Mouse (Mus musculus) olfactory bulb, adult 2 months (tissue): ENCODE data around the gene Tmem86b. TPM values are rescaled to one million over a fixed set of nuclear protein-coding genes. Genes with fewer than 3 reads are reported as not detected.

Experiments
- H3K27ac ChIP-seq: fragments of 200-500 bp; 2 replicates; pipeline ENCODE4 v1.5.1; 2012; ENCODE audit warnings: low read depth, low read length; ENCODE audit not compliant: insufficient read depth
- H3K4me1 ChIP-seq: fragments of 200-500 bp; 2 replicates; pipeline ENCODE4 v1.6.1; 2012; ENCODE audit warnings: low read length; ENCODE audit not compliant: control insufficient read depth, insufficient read depth
- H3K4me3 ChIP-seq: fragments of 200-500 bp; 2 replicates; pipeline ENCODE4 v1.5.1; 2012; ENCODE audit warnings: mild to moderate bottlenecking, low read depth, low read length, moderate library complexity; ENCODE audit not compliant: insufficient read depth
- CTCF ChIP-seq: fragments of 200-500 bp; IDR thresholded peaks from 2 replicates; pipeline ENCODE4 v1.5.1; 2012; ENCODE audit warnings: low read depth, mild to moderate bottlenecking, low read length, moderate library complexity; ENCODE audit not compliant: insufficient read depth
- POLR2A ChIP-seq: fragments of 200-500 bp; IDR thresholded peaks from 2 replicates; pipeline ENCODE4 v1.6.1; 2012; ENCODE audit warnings: mild to moderate bottlenecking, low read depth, low read length, moderate library complexity; ENCODE audit not compliant: insufficient read depth
- WGBS: fragments of 180-500 bp; shearing (Covaris S2); methylation state at CpG from one replicate; pipeline ENCODE4 v1.1.7; 2018; 5-methylcytosine and 5-hydroxymethylcytosine counted together
- polyA plus RNA-seq: library from polyadenylated mRNA; stranded (reverse); fragments of >200 nt; gene quantifications from 2 replicates; pipeline ENCODE4 v1.2.4, GENCODE M21; 2012; ENCODE audit warnings: low replicate concordance; ENCODE audit not compliant: missing spikeins, insufficient read depth, insufficient read length

Tmem86b gene
- polyA plus RNA-seq, 1 experiment, result not detected

- 57% methylated on average over 2 of the region's 2 CpGs for WGBS
- H3K27ac ChIP-seq, result peak overlapping the region; percentile 32; the same call in 1 of the 2 replicates
Observed at GRCm38 (mm10) chr7:4654221-4654620, 23.0 kb upstream of the Tmem86b start.

DNA sequence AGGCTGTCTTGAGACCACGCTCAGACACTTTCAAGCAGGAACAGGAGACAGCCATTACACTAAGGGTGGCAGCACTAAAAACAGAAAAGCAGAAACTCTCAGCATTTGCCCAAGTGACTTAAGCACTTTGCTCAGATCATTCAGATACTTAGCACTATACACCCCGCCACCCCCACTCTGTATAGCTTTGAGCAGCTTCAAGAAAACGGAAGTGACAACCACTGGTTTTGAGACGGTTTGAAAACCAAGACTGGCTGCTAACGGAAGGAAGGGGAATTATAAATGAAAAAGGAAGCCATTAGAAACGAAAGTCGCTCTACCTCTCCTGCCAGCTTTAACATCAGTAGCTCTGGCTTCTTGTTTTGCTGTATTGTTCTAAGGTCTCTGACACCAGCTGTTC is 22.6 kb upstream of the Tmem86b start:
- Histone ChIP-seq H3K4me3 (no peak overlapping the region), H3K4me1 (peaks cover 28% of the 10 kb centered on the region), H3K27ac (peak overlapping the region; percentile 32; the same call in 1 of the 2 replicates)
- 58% methylated on average over 7 of the region's 7 CpGs for WGBS
- TF ChIP-seq CTCF (no peak), POLR2A (no peak)

More at GRCm38 (mm10) chr7:4654221-4654620, 23.0 kb upstream of the Tmem86b start:
- no peak overlapping the region for H3K4me3 ChIP-seq
- peaks cover 28% of the 10 kb centered on the region for H3K4me1 ChIP-seq
- TF ChIP-seq CTCF (no peak), POLR2A (no peak)

- Histone ChIP-seq H3K4me3 (no peak overlapping the region), H3K27ac (no peak overlapping the region), H3K4me1 (peaks cover 28% of the 10 kb centered on the region)
- TF ChIP-seq CTCF, result no peak
- TF ChIP-seq POLR2A, result no peak
- WGBS, result 81% methylated on average over 5 of the region's 5 CpGs
Observed at GRCm38 (mm10) chr7:4653351-4653750, 22.1 kb upstream of the Tmem86b start.

- 87% methylated on average over 5 of the region's 5 CpGs for WGBS
- TF ChIP-seq CTCF, result no peak
- no peak for TF ChIP-seq POLR2A
- Histone ChIP-seq H3K4me3 (no peak overlapping the region), H3K27ac (no peak overlapping the region), H3K4me1 (peaks cover 26% of the 10 kb centered on the region)
Observed at GRCm38 (mm10) chr7:4652726-4653125, 21.5 kb upstream of the Tmem86b start.

DNA sequence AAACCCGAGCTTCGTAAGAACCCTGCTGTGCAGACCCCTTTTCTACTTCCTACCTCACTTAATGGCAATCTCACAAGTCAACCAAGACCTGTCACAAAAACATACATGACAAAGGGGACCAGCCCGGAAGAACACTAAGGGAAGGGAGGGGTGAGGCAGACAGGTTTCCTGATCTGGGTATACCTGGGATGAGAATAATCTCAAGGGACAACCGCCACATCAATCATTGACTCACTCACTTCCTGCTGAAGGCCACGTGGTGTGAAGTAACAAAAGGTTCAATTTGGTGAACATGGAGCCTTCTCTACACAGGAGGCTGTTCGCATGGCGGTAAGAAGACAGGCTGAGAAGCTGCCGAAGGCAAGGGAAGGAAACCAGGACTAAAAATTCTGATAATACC is 20.4 kb upstream of the Tmem86b start:
- peaks cover 25% of the 10 kb centered on the region for H3K4me1 ChIP-seq

GRCm38 (mm10) chr7:4647992-4648391 is 16.8 kb upstream of the Tmem86b start:
- Histone ChIP-seq H3K27ac (no peak overlapping the region), H3K4me3 (no peak overlapping the region), H3K4me1 (peaks cover 18% of the 10 kb centered on the region)
- TF ChIP-seq POLR2A (no peak), CTCF (no peak)
- WGBS, result 80% methylated on average over 2 of the region's 2 CpGs

More for the DNA sequence above, 20.4 kb upstream of the Tmem86b start:
- Histone ChIP-seq H3K4me3 (no peak overlapping the region), H3K27ac (no peak overlapping the region)
- 72% methylated on average over 8 of the region's 8 CpGs for WGBS
- TF ChIP-seq POLR2A (no peak), CTCF (no peak)

- no peak overlapping the region for H3K4me3 ChIP-seq
- 67% methylated on average over 6 of the region's 6 CpGs for WGBS
- H3K27ac ChIP-seq, result no peak overlapping the region
- peaks cover 14% of the 10 kb centered on the region for H3K4me1 ChIP-seq
- TF ChIP-seq POLR2A (no peak), CTCF (no peak)
Observed at GRCm38 (mm10) chr7:4647291-4647690, 16.1 kb upstream of the Tmem86b start.

DNA sequence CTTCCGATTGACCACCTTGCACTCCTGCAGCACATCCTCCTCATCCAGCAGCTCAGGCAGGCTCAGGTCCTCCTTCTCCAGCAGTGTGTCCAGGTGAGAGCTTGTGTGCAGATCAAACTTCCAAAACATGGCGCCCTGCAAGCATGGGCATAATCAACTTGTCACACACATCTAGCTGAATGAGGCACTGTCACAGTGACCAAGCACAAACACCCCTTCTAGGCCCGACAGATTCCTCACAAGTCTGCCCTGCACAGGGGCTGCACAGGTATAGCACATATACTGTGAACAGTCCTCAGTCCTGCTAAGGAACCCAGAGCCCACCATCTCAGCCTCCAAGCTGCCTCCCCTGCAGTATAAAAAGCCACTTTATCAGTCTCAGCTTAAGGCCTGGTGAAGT is 15.6 kb upstream of the Tmem86b start:
- 85% methylated on average over 3 of the region's 3 CpGs for WGBS
- peaks cover 13% of the 10 kb centered on the region for H3K4me1 ChIP-seq
- no peak overlapping the region for H3K4me3 ChIP-seq
- no peak for TF ChIP-seq POLR2A
- no peak for TF ChIP-seq CTCF
- H3K27ac ChIP-seq, result no peak overlapping the region

- 92% methylated on average over 6 of the region's 6 CpGs for WGBS
- TF ChIP-seq CTCF (no peak), POLR2A (no peak)
- Histone ChIP-seq H3K4me1 (peaks cover 7% of the 10 kb centered on the region; the same call in 1 of the 2 replicates), H3K4me3 (no peak overlapping the region), H3K27ac (no peak overlapping the region)
Observed at GRCm38 (mm10) chr7:4643225-4643624, 12.0 kb upstream of the Tmem86b start.

DNA sequence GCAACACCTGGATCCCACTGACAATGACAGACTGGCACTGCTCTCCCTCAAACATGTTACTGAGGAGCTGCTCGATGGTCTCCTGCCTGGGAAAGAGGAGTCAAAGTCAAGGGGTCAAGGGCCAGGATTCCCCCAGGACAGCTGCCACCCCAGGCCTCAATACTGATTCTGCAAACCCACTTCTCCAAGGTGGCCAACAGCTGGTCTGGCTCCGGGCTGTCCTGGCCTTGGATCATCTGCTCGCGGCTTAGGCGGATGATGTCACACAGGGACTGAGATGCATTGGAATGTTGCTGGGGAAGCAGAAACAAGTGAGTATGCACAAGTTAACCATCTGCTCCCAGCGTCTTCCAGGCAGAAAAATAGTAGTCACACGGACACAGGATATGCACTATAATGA is 10.7 kb upstream of the Tmem86b start:
- TF ChIP-seq POLR2A (no peak), CTCF (no peak)
- WGBS, result 85% methylated on average over 7 of the region's 7 CpGs
- H3K27ac ChIP-seq, result no peak overlapping the region
- H3K4me3 ChIP-seq, result no peak overlapping the region
- peaks cover 5% of the 10 kb centered on the region; the same call in 1 of the 2 replicates for H3K4me1 ChIP-seq
